Mouse (Mus musculus) intestine, embryonic 14.5 days (tissue): ENCODE measurements at regions not wholly inside any gene's neighbourhood (a gene's known extent, or its start where the extent isn't known, plus 50 kb on each side); places are given as distances from the start of the nearest gene placed in this dataset. TPM values are rescaled to one million over a fixed set of nuclear protein-coding genes. Genes with fewer than 3 reads are reported as not detected.

Experiments
- microRNA-seq: library from miRNA; unstranded; fragments of <30 nt; microRNA quantifications from one replicate; pipeline ENCODE4, GENCODE M21; 2016

Small RNAs in the stretch of these regions (microRNA-seq; reads per million reads assigned to microRNA genes)
- not detected for gene Gm44338
